Mouse (Mus musculus): Measurements from ENCODE around the gene Gm8127. TPM values are rescaled to one million over a fixed set of nuclear protein-coding genes. Genes with fewer than 3 reads are reported as not detected.
"Not testable (repeated sequence)": the region's sequence is repeated elsewhere in the genome, so short reads cannot be mapped to it uniquely, and the experiment has no call there.

Gene Gm8127
- total and polyA plus RNA-seq, 3 experiments, result not detected

DNA sequence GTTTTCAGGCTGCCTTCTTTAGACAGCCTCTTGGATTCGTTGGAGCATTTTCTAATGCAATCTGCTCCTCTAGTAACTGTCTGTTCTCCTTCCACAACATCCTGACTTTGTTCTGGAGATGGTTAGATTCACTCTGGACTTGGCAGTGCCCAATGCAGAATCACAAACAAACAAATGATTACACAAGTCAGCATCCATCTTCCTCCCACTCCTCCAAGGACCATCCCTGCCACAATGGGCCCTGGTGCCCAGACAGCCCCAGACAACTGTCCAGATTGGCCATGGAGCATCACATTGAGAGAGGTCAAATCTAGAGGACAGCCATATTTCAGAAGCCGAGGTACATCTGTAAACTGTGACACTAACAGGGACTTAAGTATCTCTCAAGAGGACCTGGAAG is 16.2 kb downstream of the Gm8127 start:
- not testable (repeated sequence) for H3K4me3 ChIP-seq (ENCODE audit: control insufficient read depth in 1 of 2, insufficient read depth in 1 of 2, low read depth in 2 of 2, low read length in 2 of 2); H3K27ac ChIP-seq (ENCODE audit: control insufficient read depth, low read depth, low read length); H3K9ac ChIP-seq (ENCODE audit: control insufficient read depth, low read depth, low read length, poor library complexity, severe bottlenecking); H3K79me2 ChIP-seq (ENCODE audit: control insufficient read depth, insufficient read depth, low read length, poor library complexity); H3K4me1 ChIP-seq (ENCODE audit: control insufficient read depth in 1 of 2, insufficient read depth in 2 of 2, low read length in 2 of 2); H3K36me3 ChIP-seq (ENCODE audit: control insufficient read depth in 1 of 2, insufficient read depth in 2 of 2, low read length in 2 of 2); H3K9me3 ChIP-seq (replicated peaks; ENCODE audit: insufficient read depth, low read length); DNase-seq (ENCODE audit: low read depth, low spot score); H3K27me3 ChIP-seq (ENCODE audit: control insufficient read depth in 1 of 2, insufficient read depth in 2 of 2, low read length in 2 of 2)

- H3K9ac ChIP-seq (ENCODE audit: control insufficient read depth, low read depth, low read length, poor library complexity, severe bottlenecking); H3K79me2 ChIP-seq (ENCODE audit: control insufficient read depth, insufficient read depth, low read length, poor library complexity); H3K27me3 ChIP-seq (ENCODE audit: control insufficient read depth in 1 of 2, insufficient read depth in 2 of 2, low read length in 2 of 2); H3K4me3 ChIP-seq (ENCODE audit: control insufficient read depth in 1 of 2, insufficient read depth in 1 of 2, low read depth in 2 of 2, low read length in 2 of 2); H3K4me1 ChIP-seq (ENCODE audit: control insufficient read depth in 1 of 2, insufficient read depth in 2 of 2, low read length in 2 of 2); DNase-seq (ENCODE audit: low read depth, low spot score); H3K9me3 ChIP-seq (replicated peaks; ENCODE audit: insufficient read depth, low read length); H3K36me3 ChIP-seq (ENCODE audit: control insufficient read depth in 1 of 2, insufficient read depth in 2 of 2, low read length in 2 of 2); H3K27ac ChIP-seq (ENCODE audit: control insufficient read depth, low read depth, low read length): not testable (repeated sequence)
Measured at GRCm38 (mm10) chr14:43275752-43276151, 17.9 kb downstream of the Gm8127 start.

- not testable (repeated sequence) for H3K27me3 ChIP-seq (ENCODE audit: control insufficient read depth in 1 of 2, insufficient read depth in 2 of 2, low read length in 2 of 2); H3K36me3 ChIP-seq (ENCODE audit: control insufficient read depth in 1 of 2, insufficient read depth in 2 of 2, low read length in 2 of 2); H3K79me2 ChIP-seq (ENCODE audit: control insufficient read depth, insufficient read depth, low read length, poor library complexity); H3K9me3 ChIP-seq (replicated peaks; ENCODE audit: insufficient read depth, low read length); DNase-seq (ENCODE audit: low read depth, low spot score); H3K9ac ChIP-seq (ENCODE audit: control insufficient read depth, low read depth, low read length, poor library complexity, severe bottlenecking); H3K4me1 ChIP-seq (ENCODE audit: control insufficient read depth in 1 of 2, insufficient read depth in 2 of 2, low read length in 2 of 2); H3K4me3 ChIP-seq (ENCODE audit: control insufficient read depth in 1 of 2, insufficient read depth in 1 of 2, low read depth in 2 of 2, low read length in 2 of 2); H3K27ac ChIP-seq (ENCODE audit: control insufficient read depth, low read depth, low read length)
Measured at GRCm38 (mm10) chr14:43274986-43275511, 18.6 kb downstream of the Gm8127 start, which contains the start of gene Gm9732. Gm9732 (plus strand) TSS chr14:43275036.

- not testable (repeated sequence) for H3K36me3 ChIP-seq (ENCODE audit: control insufficient read depth in 1 of 2, insufficient read depth in 2 of 2, low read length in 2 of 2); H3K9ac ChIP-seq (ENCODE audit: control insufficient read depth, low read depth, low read length, poor library complexity, severe bottlenecking); H3K9me3 ChIP-seq (replicated peaks; ENCODE audit: insufficient read depth, low read length); H3K27me3 ChIP-seq (ENCODE audit: control insufficient read depth in 1 of 2, insufficient read depth in 2 of 2, low read length in 2 of 2); H3K27ac ChIP-seq (ENCODE audit: control insufficient read depth, low read depth, low read length); DNase-seq (ENCODE audit: low read depth, low spot score); H3K79me2 ChIP-seq (ENCODE audit: control insufficient read depth, insufficient read depth, low read length, poor library complexity); H3K4me3 ChIP-seq (ENCODE audit: control insufficient read depth in 1 of 2, insufficient read depth in 1 of 2, low read depth in 2 of 2, low read length in 2 of 2); H3K4me1 ChIP-seq (ENCODE audit: control insufficient read depth in 1 of 2, insufficient read depth in 2 of 2, low read length in 2 of 2)
Measured at GRCm38 (mm10) chr14:43273161-43273560, 20.5 kb downstream of the Gm8127 start.

DNA sequence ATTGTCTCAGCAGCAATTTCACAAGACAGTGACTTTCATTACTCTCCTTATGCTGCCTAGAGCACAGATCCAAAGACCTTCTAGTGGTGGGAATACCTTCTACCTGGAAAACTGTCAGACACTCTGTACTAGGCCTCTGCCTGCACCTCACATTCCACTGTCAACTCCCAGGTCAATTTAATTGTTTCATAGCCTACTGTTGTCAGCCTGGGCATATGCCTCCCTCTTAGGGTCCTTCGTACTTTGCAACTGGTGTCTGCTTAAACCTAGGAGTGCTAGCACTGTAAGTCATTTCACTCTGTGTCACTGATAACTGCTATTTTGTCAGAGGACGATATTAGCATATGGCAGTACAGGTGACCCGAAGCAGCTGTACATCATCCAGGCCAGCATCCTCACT is 24.4 kb downstream of the Gm8127 start:
- not testable (repeated sequence) for DNase-seq (ENCODE audit: low read depth, low spot score); H3K27ac ChIP-seq (ENCODE audit: control insufficient read depth, low read depth, low read length); H3K79me2 ChIP-seq (ENCODE audit: control insufficient read depth, insufficient read depth, low read length, poor library complexity); H3K9me3 ChIP-seq (replicated peaks; ENCODE audit: insufficient read depth, low read length); H3K4me3 ChIP-seq (ENCODE audit: control insufficient read depth in 1 of 2, insufficient read depth in 1 of 2, low read depth in 2 of 2, low read length in 2 of 2); H3K4me1 ChIP-seq (ENCODE audit: control insufficient read depth in 1 of 2, insufficient read depth in 2 of 2, low read length in 2 of 2); H3K9ac ChIP-seq (ENCODE audit: control insufficient read depth, low read depth, low read length, poor library complexity, severe bottlenecking); H3K27me3 ChIP-seq (ENCODE audit: control insufficient read depth in 1 of 2, insufficient read depth in 2 of 2, low read length in 2 of 2); H3K36me3 ChIP-seq (ENCODE audit: control insufficient read depth in 1 of 2, insufficient read depth in 2 of 2, low read length in 2 of 2)

DNA sequence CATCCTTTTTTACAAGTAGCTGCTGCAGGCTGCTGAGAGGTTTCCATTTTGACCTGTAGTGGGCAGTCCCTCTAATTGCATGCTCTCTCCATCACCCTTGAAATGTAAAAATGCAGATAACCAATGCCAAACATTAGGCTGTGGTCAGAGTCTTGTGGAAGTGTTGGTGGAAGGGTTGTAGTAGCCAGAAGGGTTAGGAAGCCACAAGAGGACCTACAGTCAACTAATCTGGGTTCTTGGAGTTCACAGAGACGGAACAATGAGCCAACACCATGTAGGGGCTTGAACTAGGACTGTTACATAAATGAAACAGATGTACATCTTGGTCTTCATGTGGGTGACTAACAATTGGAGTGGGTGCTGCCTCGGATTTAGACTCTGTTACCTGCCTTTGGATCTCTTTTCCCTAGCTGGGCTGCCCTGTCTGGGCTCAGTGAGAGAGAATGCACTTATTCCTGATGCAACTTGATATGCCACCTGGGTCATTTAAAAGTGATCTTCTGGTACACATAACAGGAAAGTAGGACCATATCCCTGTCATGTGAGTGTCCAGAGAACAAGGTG is 25.0 kb downstream of the Gm8127 start:
- H3K4me1 ChIP-seq (ENCODE audit: control insufficient read depth in 1 of 2, insufficient read depth in 2 of 2, low read length in 2 of 2); H3K9ac ChIP-seq (ENCODE audit: control insufficient read depth, low read depth, low read length, poor library complexity, severe bottlenecking): not testable (repeated sequence)

DNA sequence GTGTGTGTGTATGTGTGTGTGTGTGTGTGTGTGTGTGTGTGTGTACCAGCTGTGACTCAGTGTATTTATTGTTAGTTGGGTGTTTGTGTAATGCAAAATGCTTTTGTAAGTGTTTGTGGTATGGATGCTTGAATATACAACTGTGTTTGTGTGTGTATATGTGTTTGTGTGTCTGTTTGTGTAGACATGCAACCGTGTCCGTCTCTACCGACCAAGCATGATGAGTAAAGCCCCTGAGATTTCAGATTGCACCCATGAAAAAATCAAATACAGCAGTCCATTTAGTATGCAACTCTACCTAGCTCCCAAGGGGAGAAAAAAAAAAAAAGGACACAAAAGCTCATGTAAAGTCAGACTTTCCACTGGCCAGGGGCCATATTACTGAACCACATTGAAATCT is 30.2 kb downstream of the Gm8127 start:
- not testable (repeated sequence) for H3K9ac ChIP-seq (ENCODE audit: control insufficient read depth, low read depth, low read length, poor library complexity, severe bottlenecking)

More for the DNA sequence above, 25.0 kb downstream of the Gm8127 start:
- not testable (repeated sequence) for H3K27ac ChIP-seq (ENCODE audit: control insufficient read depth, low read depth, low read length); H3K79me2 ChIP-seq (ENCODE audit: control insufficient read depth, insufficient read depth, low read length, poor library complexity); H3K4me3 ChIP-seq (ENCODE audit: control insufficient read depth in 1 of 2, insufficient read depth in 1 of 2, low read depth in 2 of 2, low read length in 2 of 2); DNase-seq (ENCODE audit: low read depth, low spot score); H3K9me3 ChIP-seq (replicated peaks; ENCODE audit: insufficient read depth, low read length); H3K27me3 ChIP-seq (ENCODE audit: control insufficient read depth in 1 of 2, insufficient read depth in 2 of 2, low read length in 2 of 2); H3K36me3 ChIP-seq (ENCODE audit: control insufficient read depth in 1 of 2, insufficient read depth in 2 of 2, low read length in 2 of 2)

More for the DNA sequence above, 30.2 kb downstream of the Gm8127 start:
- H3K27me3 ChIP-seq (ENCODE audit: control insufficient read depth in 1 of 2, insufficient read depth in 2 of 2, low read length in 2 of 2); H3K9me3 ChIP-seq (replicated peaks; ENCODE audit: insufficient read depth, low read length); H3K79me2 ChIP-seq (ENCODE audit: control insufficient read depth, insufficient read depth, low read length, poor library complexity); DNase-seq (ENCODE audit: low read depth, low spot score); H3K4me3 ChIP-seq (ENCODE audit: control insufficient read depth in 1 of 2, insufficient read depth in 1 of 2, low read depth in 2 of 2, low read length in 2 of 2); H3K4me1 ChIP-seq (ENCODE audit: control insufficient read depth in 1 of 2, insufficient read depth in 2 of 2, low read length in 2 of 2); H3K27ac ChIP-seq (ENCODE audit: control insufficient read depth, low read depth, low read length); H3K36me3 ChIP-seq (ENCODE audit: control insufficient read depth in 1 of 2, insufficient read depth in 2 of 2, low read length in 2 of 2): not testable (repeated sequence)
